Mouse (Mus musculus) B cell, adult 62 days (primary cell): ENCODE measurements around the gene Ankmy1. TPM values are rescaled to one million over a fixed set of nuclear protein-coding genes. Genes with fewer than 3 reads are reported as not detected.

Experiments
- total RNA-seq: library from RNA; stranded (reverse); gene quantifications from 4 replicates; pipeline ENCODE4 v1.2.4, GENCODE M21; 2023

The Ankmy1 gene
- total RNA-seq = 0.60 to 1.0 TPM (median 0.84 TPM) in 4 replicates

GRCm38 (mm10) chr1:92902786-92903185 lies at the start of gene Ankmy1:
Gene Ankmy1 (minus strand): TSS chr1:92902906.

GRCm38 (mm10) chr1:92950607-92951006 lies 47.9 kb upstream of the Ankmy1 start, which contains the start of gene Gpr35:
Gene Gpr35 (plus strand): TSS chr1:92950865.

GRCm38 (mm10) chr1:92934182-92934827 lies 31.6 kb upstream of the Ankmy1 start, which contains the start of gene Capn10:
Gene Capn10 (plus strand): TSS chr1:92934376.

DNA sequence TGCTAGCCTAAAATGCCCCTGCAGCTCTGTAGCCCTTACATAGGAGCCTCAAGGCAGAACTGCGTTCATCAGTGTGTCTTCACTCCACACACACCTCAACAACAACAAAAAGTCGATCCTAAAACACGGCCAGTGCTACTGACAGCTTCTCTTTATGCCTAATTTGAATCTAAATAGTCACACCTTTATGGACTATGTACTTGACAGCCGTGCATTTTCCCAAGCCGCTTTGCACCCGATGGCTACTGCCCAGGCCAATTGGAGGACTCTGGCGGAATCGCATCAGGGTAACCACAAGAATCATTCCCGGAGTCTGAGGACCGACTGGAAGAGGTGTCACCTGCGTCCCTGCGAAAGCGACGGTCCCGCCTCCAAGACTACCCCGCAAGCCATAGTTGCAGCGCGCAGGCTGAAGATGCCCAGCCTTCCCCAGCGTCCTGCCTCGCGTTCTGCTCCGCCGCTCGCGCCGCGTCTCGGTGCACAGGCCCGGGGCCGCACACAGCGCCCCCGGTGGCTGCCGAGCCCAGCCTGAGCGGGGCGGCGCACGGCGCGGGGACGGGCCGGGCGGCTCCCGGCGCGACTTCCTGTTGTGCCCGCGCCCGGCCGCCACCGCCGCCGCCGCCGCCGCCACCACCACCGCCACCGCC lies 7.7 kb upstream of the Ankmy1 start, which contains the start of gene Rnpepl1:
TSS of gene Rnpepl1 (plus strand) at position 545 of the 647 bp plus-strand sequence.

GRCm38 (mm10) chr1:92906779-92907631 lies 4.3 kb upstream of the Ankmy1 start, which contains the start of gene Dusp28:
Gene Dusp28 (plus strand): TSS chr1:92906981.

GRCm38 (mm10) chr1:92831188-92832001 lies 71.3 kb downstream of the Ankmy1 start, which contains the start of gene Gpc1:
Gene Gpc1 (plus strand): TSS chr1:92831645.

Other genes with a start within 250 kb of the Ankmy1 start
- 0.30 TPM in 1 of 4 replicates, not detected in the others for gene Gpc1, start 71.3 kb downstream of the Ankmy1 start, total RNA-seq
- gene Dusp28, start 4.1 kb upstream of the Ankmy1 start, total RNA-seq = 3.8 to 5.5 TPM (median 4.5 TPM) in 4 replicates
- 92.1 to 101 TPM (median 93.9 TPM) in 4 replicates for gene Rnpepl1, start 7.9 kb upstream of the Ankmy1 start, total RNA-seq
- 21.4 to 27.7 TPM (median 25.9 TPM) in 4 replicates for gene Capn10, start 31.5 kb upstream of the Ankmy1 start, total RNA-seq
- 0.30 to 3.7 TPM (median 0.75 TPM) in 4 replicates for gene Gpr35, start 48.0 kb upstream of the Ankmy1 start, total RNA-seq
- gene Aqp12, start 103.4 kb upstream of the Ankmy1 start, total RNA-seq = not detected in 4 replicates
- gene Kif1a, start 199.0 kb upstream of the Ankmy1 start, total RNA-seq = not detected in 4 replicates
- not detected in 4 replicates for gene Agxt, start 232.3 kb upstream of the Ankmy1 start, total RNA-seq